Mouse (Mus musculus) embryonic facial prominence, embryonic 12.5 days (tissue): Measurements from ENCODE around the gene 1600014C10Rik. TPM values are rescaled to one million over a fixed set of nuclear protein-coding genes. Genes with fewer than 3 reads are reported as not detected.

ENCODE experiments used
- polyA plus RNA-seq: library from polyadenylated mRNA; unstranded; fragments of >200 nt; fragmentation: Nextera tagmentation; extraction: Ambion mirVana; gene quantifications from 2 replicates; pipeline ENCODE4 v1.2.1, GENCODE M21; 2016

The 1600014C10Rik gene
- polyA plus RNA-seq, 1 experiment from 2014 or later: 17.3 TPM

Other genes with a start within 250 kb of the 1600014C10Rik start
- gene Uri1, start 159.7 kb upstream of the 1600014C10Rik start, polyA plus RNA-seq: 48.6 and 54.0 TPM in 2 replicates
- 73.4 and 75.3 TPM in 2 replicates for gene Ccne1, start 75.7 kb upstream of the 1600014C10Rik start, polyA plus RNA-seq
- gene Plekhf1, start 44.8 kb downstream of the 1600014C10Rik start, polyA plus RNA-seq: 2.8 and 3.6 TPM in 2 replicates
- gene Pop4, start 88.2 kb downstream of the 1600014C10Rik start, polyA plus RNA-seq: 69.2 and 75.5 TPM in 2 replicates